Mouse (Mus musculus) adipose tissue, adult 10 weeks (tissue): ENCODE data around the gene Ccdc9. TPM values are rescaled to one million over a fixed set of nuclear protein-coding genes. Genes with fewer than 3 reads are reported as not detected.

ENCODE experiments used
- polyA plus RNA-seq: library from polyadenylated mRNA; stranded (reverse); fragments of 350-450 nt; fragmentation: Illumina TruSeq; extraction: RNeasy Lipid Tissue Mini Kit (QIAGEN cat#74804); gene quantifications from one replicate; pipeline ENCODE4 v1.2.3, GENCODE M21; 2014; ENCODE audit warnings: low read depth, low replicate concordance

Gene Ccdc9
- polyA plus RNA-seq = 90.4 TPM

GRCm38 (mm10) chr7:16286026-16286961 is at the start of gene Ccdc9:
Ccdc9 (minus strand) TSS chr7:16286795.

GRCm38 (mm10) chr7:16308093-16308492 is 21.5 kb upstream of the Ccdc9 start, which contains the start of gene Bbc3:
Bbc3 (plus strand) TSS chr7:16308393.

GRCm38 (mm10) chr7:16273081-16273765 is 13.4 kb downstream of the Ccdc9 start, which contains the start of gene Inafm1:
Inafm1 (minus strand) TSS chr7:16273617.

GRCm38 (mm10) chr7:16259110-16259590 is 27.4 kb downstream of the Ccdc9 start, which contains the start of gene C5ar1:
C5ar1 (minus strand) TSS chr7:16259540.

GRCm38 (mm10) chr7:16244067-16244466 is 42.5 kb downstream of the Ccdc9 start, which contains the start of gene C5ar2:
C5ar2 (minus strand) TSS chr7:16244154.

Other genes starting within 250 kb of the Ccdc9 start
- 7.2 TPM for gene Bicra, start 238.9 kb downstream of the Ccdc9 start, polyA plus RNA-seq
- 3.0 TPM for gene Zfp541, start 225.0 kb downstream of the Ccdc9 start, polyA plus RNA-seq
- gene Napa, start 188.3 kb downstream of the Ccdc9 start, polyA plus RNA-seq = 151 TPM
- 19.4 TPM for gene Kptn, start 166.9 kb downstream of the Ccdc9 start, polyA plus RNA-seq
- gene Slc8a2, start 157.0 kb downstream of the Ccdc9 start, polyA plus RNA-seq = 0.88 TPM
- 7.8 TPM for gene Meis3, start 111.7 kb downstream of the Ccdc9 start, polyA plus RNA-seq
- gene Dhx34, start 64.8 kb downstream of the Ccdc9 start, polyA plus RNA-seq = 10.2 TPM
- gene C5ar2, start 42.6 kb downstream of the Ccdc9 start, polyA plus RNA-seq = 0.96 TPM
- gene C5ar1, start 27.3 kb downstream of the Ccdc9 start, polyA plus RNA-seq = 12.3 TPM
- gene Inafm1, start 13.2 kb downstream of the Ccdc9 start, polyA plus RNA-seq = 27.0 TPM
- 5.7 TPM for gene Bbc3, start 21.6 kb upstream of the Ccdc9 start, polyA plus RNA-seq
- 63.5 TPM for gene Sae1, start 101.0 kb upstream of the Ccdc9 start, polyA plus RNA-seq
- 28.5 TPM for gene Zc3h4, start 114.1 kb upstream of the Ccdc9 start, polyA plus RNA-seq
- gene Tmem160, start 166.0 kb upstream of the Ccdc9 start, polyA plus RNA-seq = 36.6 TPM
- gene Npas1, start 190.9 kb upstream of the Ccdc9 start, polyA plus RNA-seq = not detected